Mouse (Mus musculus) cerebellum, postnatal 10 days (tissue): ENCODE measurements at regions not wholly inside any gene's neighbourhood (a gene's known extent, or its start where the extent isn't known, plus 50 kb on each side); places are given as distances from the start of the nearest gene placed in this dataset.
A peak's percentile ranks its signal among the peaks of the same experiment; 100 is the strongest.

Experiments
- DNase-seq, 2 experiments: peaks; one replicate each; pipeline ENCODE4 v3.0.0; 2021; ENCODE audit warnings: mixed read lengths in 2 of 2

- peak; percentile 24 to 30 for DNase-seq
Observed at GRCm38 (mm10) chr8:26288163-26288562, 168.8 kb downstream of the Gm45692 start.

GRCm38 (mm10) chr8:26298066-26298804 lies 178.9 kb downstream of the Gm45692 start:
- peak; percentile 79 to 87 for DNase-seq

- DNase-seq, result no peak
Observed at GRCm38 (mm10) chr8:26300246-26300645, 180.9 kb downstream of the Gm45692 start.

- no peak for DNase-seq
Observed at GRCm38 (mm10) chr8:26301961-26302360, 182.6 kb downstream of the Gm45692 start.

- DNase-seq, result no peak
Observed at GRCm38 (mm10) chr8:26304566-26304965, 185.2 kb downstream of the Gm45692 start.

- peak in 1 of 2 experiments; percentile 23 for DNase-seq
Observed at GRCm38 (mm10) chr8:26305061-26305879, 185.9 kb downstream of the Gm45692 start.

- no peak for DNase-seq
Observed at GRCm38 (mm10) chr8:26308121-26308641, 188.8 kb downstream of the Gm45692 start.

- no peak for DNase-seq
Observed at GRCm38 (mm10) chr8:26309764-26310163, 190.4 kb downstream of the Gm45692 start.

- DNase-seq, result no peak
Observed at GRCm38 (mm10) chr8:26323606-26324350, 204.4 kb downstream of the Gm45692 start.

GRCm38 (mm10) chr8:26324606-26325005 lies 205.3 kb downstream of the Gm45692 start:
- no peak for DNase-seq

- DNase-seq, result no peak
Observed at GRCm38 (mm10) chr8:26329813-26330212, 210.5 kb downstream of the Gm45692 start.

GRCm38 (mm10) chr8:26336906-26337650 lies 217.7 kb downstream of the Gm45692 start:
- peak; percentile 25 to 36 for DNase-seq

- DNase-seq, result peak; percentile 89 to 92
Observed at GRCm38 (mm10) chr8:26345078-26345477, 225.7 kb downstream of the Gm45692 start.

GRCm38 (mm10) chr8:26349231-26349630 lies 229.9 kb downstream of the Gm45692 start:
- peak; percentile 55 to 67 for DNase-seq

GRCm38 (mm10) chr8:26349854-26350253 lies 230.5 kb downstream of the Gm45692 start:
- no peak for DNase-seq

GRCm38 (mm10) chr8:26350616-26351015 lies 231.3 kb downstream of the Gm45692 start:
- DNase-seq, result no peak

GRCm38 (mm10) chr8:26351643-26352540 lies 232.6 kb downstream of the Gm45692 start:
- DNase-seq, result peak; percentile 69 to 76

- peak; percentile 78 to 84 for DNase-seq
Observed at GRCm38 (mm10) chr8:26352541-26353010, 233.2 kb downstream of the Gm45692 start.

GRCm38 (mm10) chr8:26353476-26353875 lies 234.1 kb downstream of the Gm45692 start:
- DNase-seq, result no peak

- DNase-seq, result no peak
Observed at GRCm38 (mm10) chr8:26354516-26354915, 235.2 kb downstream of the Gm45692 start.

- DNase-seq, result no peak
Observed at GRCm38 (mm10) chr8:26356801-26357200, 237.5 kb downstream of the Gm45692 start.
